Mouse (Mus musculus): Measurements from ENCODE around the gene Pik3r3.

DNA sequence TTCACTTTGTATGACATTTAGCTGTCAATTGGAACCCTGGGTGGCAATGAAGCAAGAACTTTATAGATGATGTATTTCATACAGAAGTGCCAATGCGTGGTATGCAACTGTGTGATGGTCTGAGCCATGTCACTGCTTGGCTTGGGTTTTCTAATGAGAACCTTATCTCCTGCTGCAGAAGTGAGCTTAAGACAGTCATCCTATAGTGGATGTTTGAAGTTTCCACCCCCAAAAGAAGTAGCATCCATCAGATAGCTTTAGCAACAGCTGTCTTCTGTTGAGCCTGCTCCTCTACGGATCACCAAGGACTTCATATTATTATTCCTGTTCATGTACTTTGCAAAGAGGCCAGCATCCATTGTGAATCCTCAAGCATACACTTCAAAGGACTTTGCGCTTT, 28.6 kb downstream of the Pik3r3 start:
- TF ChIP-seq EP300 (IDR thresholded peaks at IDR 0.05; ENCODE audit: low read depth) (no peak), CTCF (IDR thresholded peaks at IDR 0.05; ENCODE audit: low read depth) (no peak)
